In the genomic region with DNA sequence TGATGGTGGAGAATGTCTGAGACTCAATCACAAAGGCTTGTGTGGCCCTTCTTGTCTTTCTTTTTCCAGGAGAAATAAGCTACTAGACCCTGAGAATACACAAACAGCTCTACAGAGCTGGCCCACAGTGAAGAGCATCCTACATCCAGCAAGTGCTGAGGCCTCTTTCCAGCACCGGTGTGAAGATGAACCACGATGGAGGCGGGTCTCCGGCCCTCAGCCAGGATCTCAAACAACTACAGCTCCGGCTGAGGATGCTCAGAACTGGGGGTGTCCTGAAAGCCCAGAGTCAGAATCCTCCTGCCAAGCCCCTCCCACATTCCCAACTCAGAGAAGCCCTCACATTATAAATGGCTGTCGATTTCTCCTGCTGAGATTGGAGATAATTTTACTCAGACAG, we compare ENCODE assay signal across 23 mouse cellular contexts.
A peak's percentile ranks its signal among the peaks of the same experiment; 100 is the strongest.
DNase-seq lines count a peak whose midpoint lies in the region.
"Had no signal": no experiment of that assay in that cellular context is flagged by ENCODE, and none has a peak within 500 bp of the region (broad histone marks: within the 10 kb centered on the region; RNA-seq: fewer than 3 reads in every experiment).

No protein-coding gene starts in this region.

- 0 out of 2 replicates have a peak overlapping the region, but pooled peaks have one; percentile 8 for H3K27ac ChIP-seq in limb, embryonic 10.5 days
- H3K27ac ChIP-seq: embryonic facial prominence, embryonic 10.5 days; embryonic facial prominence, embryonic 13.5 days; forebrain, embryonic 12.5 days; forebrain, embryonic 15.5 days; hindbrain, embryonic 10.5 days; hindbrain, embryonic 13.5 days; intestine, embryonic 15.5 days had no signal

- peaks cover 12% of the 10 kb centered on the region for H3K4me1 ChIP-seq in limb, embryonic 10.5 days
- H3K4me1 ChIP-seq: embryonic facial prominence, embryonic 10.5 days; forebrain, embryonic 12.5 days; hindbrain, embryonic 10.5 days; intestine, embryonic 15.5 days had no signal

- 85% methylated on average over 6 of the region's 6 CpGs for WGBS in limb, embryonic 10.5 days

- DNase-seq in frontal cortex, postnatal 36 days (ENCODE audit: low spot score in 2 of 2), result peak; percentile 11 to 20
- no peak for DNase-seq in frontal cortex, postnatal 25 days (ENCODE audit: low spot score in 2 of 2)
- peak; percentile 7 to 10 for DNase-seq in left cerebral cortex, postnatal 36 days (ENCODE audit: low spot score in 2 of 2)
- no peak for DNase-seq in left cerebral cortex, postnatal 14 days (ENCODE audit: low spot score in 2 of 2)
- no peak for DNase-seq in limb, embryonic 10.5 days (ENCODE audit: low spot score)
- DNase-seq in layer of hippocampus, adult 9-10 months (ENCODE audit: low spot score), result no peak
- DNase-seq: adrenal gland, adult 8-10 months; adrenal gland, postnatal 25 days; cerebellum, adult 18-20 months; cerebellum, adult 9-10 months; cerebellum, postnatal 36 days; embryo, embryonic 11 days; gastrocnemius, postnatal 10 days; gastrocnemius, postnatal 36 days; heart, postnatal 36 days had no signal

- no peaks in the 10 kb centered on the region for H3K27me3 ChIP-seq in limb, embryonic 10.5 days (ENCODE audit: low read depth, poor library complexity, severe bottlenecking)
- H3K27me3 ChIP-seq: embryonic facial prominence, embryonic 13.5 days; forebrain, embryonic 12.5 days; forebrain, embryonic 15.5 days; intestine, embryonic 15.5 days had no signal

- H3K36me3 ChIP-seq in limb, embryonic 10.5 days, result no peaks in the 10 kb centered on the region
- H3K36me3 ChIP-seq: embryonic facial prominence, embryonic 10.5 days; embryonic facial prominence, embryonic 13.5 days; forebrain, embryonic 12.5 days; forebrain, embryonic 15.5 days; hindbrain, embryonic 10.5 days; hindbrain, embryonic 13.5 days; intestine, embryonic 15.5 days had no signal

- H3K4me3 ChIP-seq in limb, embryonic 10.5 days, result no peak overlapping the region
- H3K4me3 ChIP-seq: embryonic facial prominence, embryonic 10.5 days; embryonic facial prominence, embryonic 13.5 days; erythroblast, embryonic 14.5 days; forebrain, embryonic 12.5 days; forebrain, embryonic 15.5 days; hindbrain, embryonic 10.5 days; hindbrain, embryonic 13.5 days; intestine, embryonic 15.5 days had no signal

- no peaks in the 10 kb centered on the region for H3K9me3 ChIP-seq in limb, embryonic 10.5 days (replicated peaks)
- H3K9me3 ChIP-seq: embryonic facial prominence, embryonic 10.5 days; embryonic facial prominence, embryonic 13.5 days; forebrain, embryonic 12.5 days; forebrain, embryonic 15.5 days; hindbrain, embryonic 10.5 days; hindbrain, embryonic 13.5 days; intestine, embryonic 15.5 days had no signal

- intact Hi-C loops in left cerebral cortex, postnatal 36 days (cut with DNase I), result no loop called here
- intact Hi-C loops in left cerebral cortex, postnatal 14 days (cut with DNase I), result no loop called here

Comparison
In these comparisons a context has a peak if more than half of its experiments do, and no peak if none do; other contexts are left out.
1. DNase-seq: peak in frontal cortex, postnatal 36 days (2 of 2) and left cerebral cortex, postnatal 36 days (2 of 2); none in frontal cortex, postnatal 25 days (0 of 2), left cerebral cortex, postnatal 14 days (0 of 2), limb, embryonic 10.5 days (single experiment) and layer of hippocampus, adult 9-10 months (single experiment).